Mouse (Mus musculus) NIH3T3 (cell line): Measurements from ENCODE around the gene Hnrnpr.

Experiments used
- DNase-seq: peaks from one replicate; pipeline ENCODE4 v3.0.0-alpha.2; 2012; ENCODE audit warnings: low read depth

Gene Hnrnpr

GRCm38 (mm10) chr4:136308355-136308754, 2.4 kb upstream of the Hnrnpr start:
- DNase-seq = peak; percentile 22

GRCm38 (mm10) chr4:136309780-136310179, 962 bp upstream of the Hnrnpr start:
- DNase-seq = peak; percentile 72

- peak; percentile 25 for DNase-seq
Measured at GRCm38 (mm10) chr4:136311042-136311999, 579 bp downstream of the Hnrnpr start.

GRCm38 (mm10) chr4:136312616-136313015, 1.9 kb downstream of the Hnrnpr start:
- no peak for DNase-seq

- DNase-seq = no peak
Measured at GRCm38 (mm10) chr4:136317667-136318066, 6.9 kb downstream of the Hnrnpr start.

- peak; percentile 76 for DNase-seq
Measured at GRCm38 (mm10) chr4:136320016-136320415, 9.3 kb downstream of the Hnrnpr start.

- DNase-seq = peak; percentile 65
Measured at GRCm38 (mm10) chr4:136324226-136324625, 13.5 kb downstream of the Hnrnpr start.

- no peak for DNase-seq
Measured at GRCm38 (mm10) chr4:136327238-136327637, 16.5 kb downstream of the Hnrnpr start.

GRCm38 (mm10) chr4:136328115-136328514, 17.4 kb downstream of the Hnrnpr start:
- DNase-seq = no peak

- no peak for DNase-seq
Measured at GRCm38 (mm10) chr4:136331709-136332108, 21.0 kb downstream of the Hnrnpr start.

- peak; percentile 64 for DNase-seq
Measured at GRCm38 (mm10) chr4:136333191-136333590, 22.4 kb downstream of the Hnrnpr start.

GRCm38 (mm10) chr4:136335065-136335464, 24.3 kb downstream of the Hnrnpr start:
- no peak for DNase-seq

GRCm38 (mm10) chr4:136337129-136337528, 26.4 kb downstream of the Hnrnpr start:
- no peak for DNase-seq

- no peak for DNase-seq
Measured at GRCm38 (mm10) chr4:136349616-136350015, 38.9 kb downstream of the Hnrnpr start.

- no peak for DNase-seq
Measured at GRCm38 (mm10) chr4:136357026-136357425, 46.3 kb downstream of the Hnrnpr start.

- no peak for DNase-seq
Measured at GRCm38 (mm10) chr4:136357429-136357828, 46.7 kb downstream of the Hnrnpr start.

GRCm38 (mm10) chr4:136367856-136368255, 57.1 kb downstream of the Hnrnpr start:
- no peak for DNase-seq

- DNase-seq = peak; percentile 83
Measured at GRCm38 (mm10) chr4:136369727-136370126, 59.0 kb downstream of the Hnrnpr start.

- no peak for DNase-seq
Measured at GRCm38 (mm10) chr4:136373494-136374181, 62.9 kb downstream of the Hnrnpr start.

- DNase-seq = peak; percentile 61
Measured at GRCm38 (mm10) chr4:136377001-136377400, 66.3 kb downstream of the Hnrnpr start.

GRCm38 (mm10) chr4:136383052-136383451, 72.3 kb downstream of the Hnrnpr start:
- DNase-seq = no peak

GRCm38 (mm10) chr4:136383839-136384238, 73.1 kb downstream of the Hnrnpr start:
- DNase-seq = no peak

GRCm38 (mm10) chr4:136387261-136387660, 76.5 kb downstream of the Hnrnpr start:
- no peak for DNase-seq
